Mouse (Mus musculus) 3T3-L1 (cell line): ENCODE measurements at regions not wholly inside any gene's neighbourhood (a gene's known extent, or its start where the extent isn't known, plus 50 kb on each side); places are given as distances from the start of the nearest gene placed in this dataset.

Experiments
- DNase-seq: peaks from one replicate; pipeline ENCODE4 v3.0.0-alpha.2; 2015; ENCODE audit warnings: low read depth, low spot score

GRCm38 (mm10) chr16:87783561-87784304 lies 85.0 kb downstream of the Bach1 start:
- peak; percentile 84 for DNase-seq

GRCm38 (mm10) chr16:87784405-87784994 lies 85.8 kb downstream of the Bach1 start:
- DNase-seq = peak; percentile 85

GRCm38 (mm10) chr16:87789539-87789938 lies 90.8 kb downstream of the Bach1 start:
- no peak for DNase-seq

DNA sequence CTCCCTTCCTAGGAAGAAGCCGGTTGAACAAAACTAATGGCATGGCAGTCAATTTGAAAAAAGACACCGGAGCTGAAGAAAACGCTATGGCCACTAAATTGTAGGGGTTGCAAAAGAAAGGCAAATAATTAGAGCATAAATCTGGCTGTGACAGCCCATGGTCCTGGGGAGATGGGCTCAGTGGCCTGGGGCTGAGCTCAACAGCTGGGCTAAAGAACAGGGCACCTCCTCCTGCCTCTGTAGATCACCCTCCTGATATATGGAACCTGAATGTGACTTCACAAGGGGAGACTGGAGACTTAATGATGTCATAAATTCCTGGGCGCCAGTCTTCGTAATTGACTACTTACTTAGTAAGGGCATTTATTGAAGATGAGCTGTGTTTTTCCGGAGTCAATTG lies 91.2 kb downstream of the Bach1 start:
- no peak for DNase-seq

DNA sequence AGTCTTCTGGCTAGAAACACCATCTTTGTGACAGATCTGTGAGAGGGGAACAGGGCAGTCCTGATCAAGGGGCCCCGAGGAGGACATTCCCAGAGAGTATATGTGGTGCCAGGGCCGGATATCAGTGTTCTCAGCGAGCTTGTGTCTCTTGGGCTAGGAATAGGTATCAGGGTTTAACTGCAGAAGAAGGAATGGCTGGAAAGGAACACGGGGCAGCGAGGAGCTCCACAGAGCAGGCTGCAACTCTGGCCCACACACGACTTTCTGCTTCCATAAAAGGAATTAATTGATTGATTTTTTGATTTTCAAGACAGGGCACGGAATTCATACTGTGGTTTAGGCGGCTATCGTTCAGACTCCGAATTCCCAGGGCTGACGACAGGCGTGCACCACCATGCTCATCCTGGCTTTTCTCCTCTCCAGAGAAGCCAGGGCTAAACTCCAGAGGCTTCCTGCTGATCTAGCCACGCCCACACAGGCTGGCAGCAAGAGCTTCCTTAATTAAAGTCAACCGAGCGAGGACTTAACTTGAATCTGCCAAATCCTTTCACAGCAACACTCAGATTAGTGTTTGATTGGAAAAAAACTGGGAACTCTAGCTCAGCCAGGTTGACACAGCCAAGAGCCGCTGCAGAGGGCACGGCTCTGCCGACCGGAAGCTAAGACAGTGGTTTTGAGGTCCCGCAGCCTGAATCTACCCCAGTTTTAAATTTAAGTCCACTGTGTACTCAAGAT lies 97.9 kb downstream of the Bach1 start:
- DNase-seq = no peak

DNA sequence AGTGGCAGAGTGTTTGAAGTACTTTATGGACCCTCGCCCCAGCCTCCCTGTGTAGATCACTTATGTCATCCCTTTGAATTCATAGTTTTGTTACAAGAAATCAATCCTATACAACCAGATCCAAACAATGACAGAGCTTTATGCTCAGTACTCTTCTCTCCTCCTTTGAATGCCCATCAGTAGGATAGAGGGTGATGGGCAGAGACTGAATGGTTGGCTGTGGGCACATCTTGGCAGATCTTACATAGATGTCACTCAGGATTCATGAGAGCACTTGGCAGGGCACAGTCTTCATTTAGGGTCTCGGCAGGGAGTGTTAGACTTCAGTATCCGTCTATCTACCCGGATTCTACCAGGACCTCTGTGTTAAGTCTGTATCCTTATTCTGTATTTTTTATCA lies 103.6 kb downstream of the Bach1 start:
- no peak for DNase-seq

DNA sequence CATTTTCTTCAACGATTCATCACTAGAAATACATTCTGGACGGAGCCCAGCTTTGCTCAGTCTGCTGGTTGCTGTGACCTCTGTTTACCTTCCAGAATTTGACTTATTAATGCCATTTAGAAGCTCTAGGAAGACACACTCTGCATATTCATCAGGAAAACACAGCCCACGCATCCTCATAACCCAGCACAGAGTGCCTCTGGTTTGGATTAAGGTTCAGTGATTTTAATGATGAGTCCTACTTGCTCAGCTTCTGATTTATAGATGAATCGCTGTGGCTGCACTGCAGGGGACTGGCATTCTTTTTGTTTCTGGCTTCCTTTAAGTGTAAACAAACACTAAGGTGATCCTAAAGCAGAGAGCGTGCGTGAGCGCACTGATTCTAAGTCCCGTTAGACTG lies 118.8 kb downstream of the Bach1 start:
- DNase-seq = no peak

DNA sequence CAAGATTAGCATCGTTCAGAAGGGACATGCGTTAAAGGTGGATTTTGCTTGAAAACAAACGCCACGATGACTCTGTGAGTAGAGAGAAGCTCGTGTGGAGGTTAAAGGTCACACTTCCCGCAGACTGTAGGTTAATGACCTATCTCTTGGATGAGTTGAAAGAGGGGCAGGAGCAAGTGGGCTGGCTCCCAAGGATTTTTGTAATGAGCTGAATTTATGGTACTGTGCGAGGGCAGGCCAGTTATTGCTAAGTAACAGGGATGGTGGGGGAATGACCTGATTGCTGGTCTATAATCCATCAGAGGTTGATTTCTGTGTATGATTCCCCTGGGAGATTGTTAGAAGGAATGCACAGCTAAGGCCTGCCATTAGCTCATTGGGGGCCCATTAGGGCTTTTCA lies 135.6 kb downstream of the Bach1 start:
- no peak for DNase-seq

GRCm38 (mm10) chr16:87840949-87841546 lies 142.3 kb downstream of the Bach1 start:
- DNase-seq = peak; percentile 81
